Mouse (Mus musculus) embryo, embryonic 10 days (tissue): Measurements from ENCODE around the gene Adgrf1.
"Not testable (repeated sequence)": the region's sequence is repeated elsewhere in the genome, so short reads cannot be mapped to it uniquely, and the experiment has no call there.

Experiments
- DNase-seq: peaks from one replicate; pipeline ENCODE4 v3.0.0-alpha.2; 2015; ENCODE audit warnings: low spot score

Adgrf1 gene

GRCm38 (mm10) chr17:43267046-43267749 lies 2.9 kb upstream of the Adgrf1 start:
- no peak for DNase-seq

- DNase-seq: no peak
Measured at GRCm38 (mm10) chr17:43276220-43276619, 6.1 kb downstream of the Adgrf1 start.

GRCm38 (mm10) chr17:43277223-43277622 lies 7.1 kb downstream of the Adgrf1 start:
- no peak for DNase-seq

- no peak for DNase-seq
Measured at GRCm38 (mm10) chr17:43279671-43280070, 9.5 kb downstream of the Adgrf1 start.

- DNase-seq: no peak
Measured at GRCm38 (mm10) chr17:43282353-43282752, 12.2 kb downstream of the Adgrf1 start.

GRCm38 (mm10) chr17:43282828-43283227 lies 12.7 kb downstream of the Adgrf1 start:
- DNase-seq: no peak

GRCm38 (mm10) chr17:43299515-43299914 lies 29.4 kb downstream of the Adgrf1 start:
- no peak for DNase-seq

- no peak for DNase-seq
Measured at GRCm38 (mm10) chr17:43325986-43326671, 56.0 kb downstream of the Adgrf1 start.

GRCm38 (mm10) chr17:43326726-43327700 lies 56.9 kb downstream of the Adgrf1 start:
- peak; percentile 90 for DNase-seq

- DNase-seq: peak; percentile 12
Measured at GRCm38 (mm10) chr17:43327810-43328209, 57.7 kb downstream of the Adgrf1 start.

- DNase-seq: no peak
Measured at GRCm38 (mm10) chr17:43329216-43329615, 59.1 kb downstream of the Adgrf1 start.

GRCm38 (mm10) chr17:43329761-43330183 lies 59.6 kb downstream of the Adgrf1 start:
- no peak for DNase-seq

GRCm38 (mm10) chr17:43332686-43333085 lies 62.6 kb downstream of the Adgrf1 start:
- no peak for DNase-seq

- DNase-seq: peak; percentile 6
Measured at GRCm38 (mm10) chr17:43334074-43334473, 63.9 kb downstream of the Adgrf1 start.

GRCm38 (mm10) chr17:43337643-43338042 lies 67.5 kb downstream of the Adgrf1 start:
- DNase-seq: no peak

GRCm38 (mm10) chr17:43338279-43338678 lies 68.2 kb downstream of the Adgrf1 start:
- DNase-seq: no peak

GRCm38 (mm10) chr17:43346499-43346898 lies 76.4 kb downstream of the Adgrf1 start:
- not testable (repeated sequence) for DNase-seq

GRCm38 (mm10) chr17:43357902-43358539 lies 87.9 kb downstream of the Adgrf1 start:
- no peak for DNase-seq

- no peak for DNase-seq
Measured at GRCm38 (mm10) chr17:43359826-43360619, 89.9 kb downstream of the Adgrf1 start, which contains the start of gene Adgrf5. Gene Adgrf5 (plus strand): TSS chr17:43360451.

- no peak for DNase-seq
Measured at GRCm38 (mm10) chr17:43361021-43361420, 90.9 kb downstream of the Adgrf1 start.

- peak; percentile 27 for DNase-seq
Measured at GRCm38 (mm10) chr17:43362362-43362761, 92.2 kb downstream of the Adgrf1 start.
